Mouse (Mus musculus): ENCODE results near the gene Golt1a.

The Golt1a gene

GRCm38 (mm10) chr1:133347226-133347625 lies 37.6 kb downstream of the Golt1a start:
- in situ Hi-C loops (cut with MseI, MboI): no loop called here

- in situ Hi-C loops (cut with MseI, MboI): no loop called here
These were observed 38.3 kb downstream of the Golt1a start for GRCm38 (mm10) chr1:133347693-133348520.

GRCm38 (mm10) chr1:133350210-133350609 lies 40.6 kb downstream of the Golt1a start, which contains the start of gene Ren1:
Ren1 (plus strand) TSS chr1:133350510.
- in situ Hi-C loops (cut with MseI, MboI): loop anchor here in 1 of 2 experiments (5.0 kb wide), 1 partner anchor 33 kb away; no protein-coding TSS in a partner anchor

- in situ Hi-C loops (cut with MseI, MboI): loop anchor here in 1 of 2 experiments (5.0 kb wide), 1 partner anchor 34 kb away; no protein-coding TSS in a partner anchor
These were observed 42.2 kb downstream of the Golt1a start for GRCm38 (mm10) chr1:133351762-133352161.

GRCm38 (mm10) chr1:133353371-133353809 lies 43.8 kb downstream of the Golt1a start:
- in situ Hi-C loops (cut with MseI, MboI): loop anchor here in 1 of 2 experiments (5.0 kb wide), 1 partner anchor 36 kb away; no protein-coding TSS in a partner anchor

GRCm38 (mm10) chr1:133355469-133355868 lies 45.9 kb downstream of the Golt1a start:
- in situ Hi-C loops (cut with MseI, MboI): loop anchor here in 1 of 2 experiments (5.0 kb wide), 1 partner anchor 38 kb away; no protein-coding TSS in a partner anchor

GRCm38 (mm10) chr1:133355912-133356311 lies 46.3 kb downstream of the Golt1a start:
- in situ Hi-C loops (cut with MseI, MboI): loop anchor here in 1 of 2 experiments (5.0 kb wide), 1 partner anchor 39 kb away; no protein-coding TSS in a partner anchor

- in situ Hi-C loops (cut with MseI, MboI): loop anchor here in 1 of 2 experiments (5.0 kb wide), 1 partner anchor 39 kb away; no protein-coding TSS in a partner anchor
These were observed 46.7 kb downstream of the Golt1a start for GRCm38 (mm10) chr1:133356330-133356729.

- in situ Hi-C loops (cut with MseI, MboI): no loop called here
These were observed 51.4 kb downstream of the Golt1a start for GRCm38 (mm10) chr1:133361006-133361405.

GRCm38 (mm10) chr1:133362103-133362502 lies 52.5 kb downstream of the Golt1a start:
- in situ Hi-C loops (cut with MseI, MboI): no loop called here

GRCm38 (mm10) chr1:133363276-133364021 lies 53.8 kb downstream of the Golt1a start, which contains the start of gene Etnk2:
Etnk2 (plus strand) TSS chr1:133363572.
- in situ Hi-C loops (cut with MseI, MboI): no loop called here

GRCm38 (mm10) chr1:133364022-133364630 lies 54.5 kb downstream of the Golt1a start:
- in situ Hi-C loops (cut with MseI, MboI): no loop called here

GRCm38 (mm10) chr1:133364890-133365289 lies 55.3 kb downstream of the Golt1a start:
- in situ Hi-C loops (cut with MseI, MboI): no loop called here

GRCm38 (mm10) chr1:133366951-133367605 lies 57.5 kb downstream of the Golt1a start:
- in situ Hi-C loops (cut with MseI, MboI): no loop called here

GRCm38 (mm10) chr1:133367606-133368488 lies 58.2 kb downstream of the Golt1a start:
- in situ Hi-C loops (cut with MseI, MboI): no loop called here

GRCm38 (mm10) chr1:133368644-133369043 lies 59.0 kb downstream of the Golt1a start:
- in situ Hi-C loops (cut with MseI, MboI): no loop called here

- in situ Hi-C loops (cut with MseI, MboI): no loop called here
These were observed 60.8 kb downstream of the Golt1a start for GRCm38 (mm10) chr1:133370352-133370751.

GRCm38 (mm10) chr1:133371431-133371830 lies 61.8 kb downstream of the Golt1a start:
- in situ Hi-C loops (cut with MseI, MboI): no loop called here

GRCm38 (mm10) chr1:133372113-133372512 lies 62.5 kb downstream of the Golt1a start:
- in situ Hi-C loops (cut with MseI, MboI): no loop called here
